Mouse (Mus musculus) gastrocnemius, postnatal 36 days (tissue): ENCODE results near the gene Gal3st2. TPM values are rescaled to one million over a fixed set of nuclear protein-coding genes. Genes with fewer than 3 reads are reported as not detected.
"Not testable (repeated sequence)": the region's sequence is repeated elsewhere in the genome, so short reads cannot be mapped to it uniquely, and the experiment has no call there.

Source experiments
- DNase-seq, 2 experiments: peaks; one replicate each; pipeline ENCODE4 v3.0.0; 2022
- intact Hi-C: fragments of 180-260 bp; cut with DNase I; formaldehyde crosslinking; loops from one replicate; pipeline ENCODE4 v1.15.1; 2025
- total RNA-seq, 2 experiments: library from RNA; stranded (reverse); gene quantifications; 2 replicates each; pipeline ENCODE4 v1.2.3; 2021

The Gal3st2 gene
- total RNA-seq, 2 experiments from 2014 or later: not detected

- DNase-seq: no peak
Measured at GRCm38 (mm10) chr1:93857370-93857769, 3.7 kb upstream of the Gal3st2 start.

GRCm38 (mm10) chr1:93857991-93858390 lies 3.1 kb upstream of the Gal3st2 start:
- no peak for DNase-seq
- intact Hi-C loops: no loop called here

More at GRCm38 (mm10) chr1:93857370-93857769, 3.7 kb upstream of the Gal3st2 start:
- intact Hi-C loops: no loop called here

GRCm38 (mm10) chr1:93859619-93860018 lies 1.5 kb upstream of the Gal3st2 start:
- intact Hi-C loops: no loop called here
- DNase-seq: no peak

- intact Hi-C loops, DNase-seq: not testable (repeated sequence)
Measured at GRCm38 (mm10) chr1:93871594-93872105, 10.5 kb downstream of the Gal3st2 start.

- DNase-seq, intact Hi-C loops: not testable (repeated sequence)
Measured at GRCm38 (mm10) chr1:93874405-93874804, 13.3 kb downstream of the Gal3st2 start.

GRCm38 (mm10) chr1:93881778-93882177 lies 20.7 kb downstream of the Gal3st2 start:
- intact Hi-C loops: not testable (repeated sequence)

GRCm38 (mm10) chr1:93890936-93891335 lies 29.8 kb downstream of the Gal3st2 start:
- DNase-seq, intact Hi-C loops: not testable (repeated sequence)

More at GRCm38 (mm10) chr1:93881778-93882177, 20.7 kb downstream of the Gal3st2 start:
- not testable (repeated sequence) for DNase-seq

GRCm38 (mm10) chr1:93897395-93897794 lies 36.3 kb downstream of the Gal3st2 start:
- intact Hi-C loops, DNase-seq: not testable (repeated sequence)

- DNase-seq, intact Hi-C loops: not testable (repeated sequence)
Measured at GRCm38 (mm10) chr1:93901291-93901690, 40.2 kb downstream of the Gal3st2 start.

- DNase-seq, intact Hi-C loops: not testable (repeated sequence)
Measured at GRCm38 (mm10) chr1:93906690-93907089, 45.6 kb downstream of the Gal3st2 start.

- DNase-seq, intact Hi-C loops: not testable (repeated sequence)
Measured at GRCm38 (mm10) chr1:93908977-93909586, 48.0 kb downstream of the Gal3st2 start.

GRCm38 (mm10) chr1:93911877-93912276 lies 50.8 kb downstream of the Gal3st2 start:
- intact Hi-C loops: loop anchor here (10.0 kb wide), 1 partner anchor 77 kb away; no protein-coding TSS in a partner anchor
- not testable (repeated sequence) for DNase-seq

GRCm38 (mm10) chr1:93917160-93917559 lies 56.1 kb downstream of the Gal3st2 start:
- intact Hi-C loops: loop anchor here (10.0 kb wide), 1 partner anchor 82 kb away; no protein-coding TSS in a partner anchor

GRCm38 (mm10) chr1:93918011-93918410 lies 56.9 kb downstream of the Gal3st2 start, which contains the start of gene Gal3st2b:
TSS of gene Gal3st2b (plus strand) at chr1:93918311.
- intact Hi-C loops: loop anchor here (10.0 kb wide), 1 partner anchor 83 kb away; no protein-coding TSS in a partner anchor
- not testable (repeated sequence) for DNase-seq

More at GRCm38 (mm10) chr1:93917160-93917559, 56.1 kb downstream of the Gal3st2 start:
- not testable (repeated sequence) for DNase-seq

- intact Hi-C loops: loop anchor here (10.0 kb wide), 1 partner anchor 84 kb away; no protein-coding TSS in a partner anchor
- not testable (repeated sequence) for DNase-seq
Measured at GRCm38 (mm10) chr1:93918775-93919174, 57.7 kb downstream of the Gal3st2 start.

GRCm38 (mm10) chr1:93919321-93919720 lies 58.2 kb downstream of the Gal3st2 start:
- intact Hi-C loops: loop anchor here (10.0 kb wide), 1 partner anchor 85 kb away; no protein-coding TSS in a partner anchor
- not testable (repeated sequence) for DNase-seq

- intact Hi-C loops, DNase-seq: not testable (repeated sequence)
Measured at GRCm38 (mm10) chr1:93922609-93923008, 61.5 kb downstream of the Gal3st2 start.

- DNase-seq: not testable (repeated sequence)
Measured at GRCm38 (mm10) chr1:93923098-93923497, 62.0 kb downstream of the Gal3st2 start.

More at GRCm38 (mm10) chr1:93923098-93923497, 62.0 kb downstream of the Gal3st2 start:
- intact Hi-C loops: not testable (repeated sequence)
